Mouse (Mus musculus) brain, embryonic 14.5 days (tissue): ENCODE measurements around the gene Os9.

Experiments
- CTCF ChIP-seq: fragments of 200-500 bp; IDR thresholded peaks from 2 replicates; pipeline ENCODE4 v1.5.1; 2012; ENCODE audit warnings: inconsistent platforms, mild to moderate bottlenecking, moderate library complexity, borderline replicate concordance; ENCODE audit not compliant: insufficient read depth, insufficient read length; ENCODE audit errors: extremely low read depth
- POLR2A ChIP-seq: fragments of 200-500 bp; IDR thresholded peaks from 2 replicates; pipeline ENCODE4 v1.6.1; 2012; ENCODE audit warnings: mild to moderate bottlenecking, inconsistent platforms, borderline replicate concordance; ENCODE audit not compliant: poor library complexity, insufficient read depth, insufficient read length, severe bottlenecking; ENCODE audit errors: extremely low read depth

GRCm38 (mm10) chr10:127158471-127158870 lies 37.5 kb upstream of the Os9 start:
- TF ChIP-seq CTCF (no peak), POLR2A (no peak)
